Mouse (Mus musculus) kidney, adult 10 weeks (tissue): Measurements from ENCODE around the gene Olfr1006. TPM values are rescaled to one million over a fixed set of nuclear protein-coding genes. Genes with fewer than 3 reads are reported as not detected.

Source experiments
- polyA plus RNA-seq: library from polyadenylated mRNA; stranded (reverse); fragments of 350-450 nt; fragmentation: Illumina TruSeq; extraction: RNeasy Lipid Tissue Mini Kit (QIAGEN cat#74804); gene quantifications from one replicate; pipeline ENCODE4 v1.2.3, GENCODE M21; 2014; ENCODE audit warnings: low read depth, low replicate concordance

The Olfr1006 gene
- polyA plus RNA-seq = not detected

GRCm38 (mm10) chr2:85678667-85679066 is at the start of gene Olfr1006:
Gene Olfr1006 (minus strand): TSS chr2:85678767.

GRCm38 (mm10) chr2:85715119-85715518 is 36.6 kb upstream of the Olfr1006 start, which contains the start of gene Olfr1009:
Gene Olfr1009 (plus strand): TSS chr2:85715419.

GRCm38 (mm10) chr2:85689131-85689530 is 10.6 kb upstream of the Olfr1006 start, which contains the start of gene Olfr1008:
Gene Olfr1008 (plus strand): TSS chr2:85689431.

GRCm38 (mm10) chr2:85664355-85664754 is 14.2 kb downstream of the Olfr1006 start, which contains the start of gene Olfr154:
Gene Olfr154 (minus strand): TSS chr2:85664455.

GRCm38 (mm10) chr2:85650604-85651003 is 28.0 kb downstream of the Olfr1006 start, which contains the start of gene Olfr1002:
Gene Olfr1002 (minus strand): TSS chr2:85650704.

Other genes with a start within 250 kb of the Olfr1006 start
- gene Olfr994, start 242.3 kb downstream of the Olfr1006 start, polyA plus RNA-seq = not detected
- gene Olfr995, start 235.1 kb downstream of the Olfr1006 start, polyA plus RNA-seq = not detected
- not detected for gene 4833423E24Rik, start 159.7 kb downstream of the Olfr1006 start, polyA plus RNA-seq
- not detected for gene Olfr996, start 99.6 kb downstream of the Olfr1006 start, polyA plus RNA-seq
- not detected for gene Olfr998, start 89.8 kb downstream of the Olfr1006 start, polyA plus RNA-seq
- not detected for gene Olfr1000, start 66.9 kb downstream of the Olfr1006 start, polyA plus RNA-seq
- gene Olfr1002, start 28.1 kb downstream of the Olfr1006 start, polyA plus RNA-seq = not detected
- gene Olfr154, start 14.3 kb downstream of the Olfr1006 start, polyA plus RNA-seq = not detected
- not detected for gene Olfr1008, start 10.7 kb upstream of the Olfr1006 start, polyA plus RNA-seq
- not detected for gene Olfr1009, start 36.7 kb upstream of the Olfr1006 start, polyA plus RNA-seq
- gene Olfr1012, start 84.0 kb upstream of the Olfr1006 start, polyA plus RNA-seq = not detected
- gene Olfr1013, start 88.3 kb upstream of the Olfr1006 start, polyA plus RNA-seq = not detected
- not detected for gene Olfr1014, start 93.9 kb upstream of the Olfr1006 start, polyA plus RNA-seq
- gene Olfr1015, start 103.2 kb upstream of the Olfr1006 start, polyA plus RNA-seq = not detected
- gene Olfr1016, start 123.8 kb upstream of the Olfr1006 start, polyA plus RNA-seq = not detected
- gene Olfr1018, start 139.7 kb upstream of the Olfr1006 start, polyA plus RNA-seq = not detected
- not detected for gene Olfr1019, start 166.7 kb upstream of the Olfr1006 start, polyA plus RNA-seq
- not detected for gene Olfr1020, start 168.3 kb upstream of the Olfr1006 start, polyA plus RNA-seq
- gene Olfr1022, start 189.8 kb upstream of the Olfr1006 start, polyA plus RNA-seq = not detected
- not detected for gene Olfr1023, start 206.9 kb upstream of the Olfr1006 start, polyA plus RNA-seq
- gene Olfr1024, start 226.3 kb upstream of the Olfr1006 start, polyA plus RNA-seq = not detected
- not detected for gene Olfr1025-ps1, start 236.4 kb upstream of the Olfr1006 start, polyA plus RNA-seq
- gene Olfr1026, start 242.8 kb upstream of the Olfr1006 start, polyA plus RNA-seq = not detected